Mouse (Mus musculus): ENCODE results near the gene Rreb1. TPM values are rescaled to one million over a fixed set of nuclear protein-coding genes. Genes with fewer than 3 reads are reported as not detected.
A peak's percentile ranks its signal among the peaks of the same experiment; 100 is the strongest.

The Rreb1 gene
- polyA plus RNA-seq, 1 experiment from 2014 or later = 3.0 TPM

GRCm38 (mm10) chr13:37940649-37941048 lies 162.4 kb downstream of the Rreb1 start:
- ATAC-seq (ENCODE audit: low read depth) = no peak
- Histone ChIP-seq H3K9me3 (ENCODE audit: control insufficient read depth, low read length) (0 out of 2 replicates have a peak, but pooled peaks cover 2% of the 10 kb centered on the region), H3K9ac (replicated peaks; ENCODE audit: low read depth, low read length) (no peak overlapping the region)

GRCm38 (mm10) chr13:37941138-37941645 lies 163.0 kb downstream of the Rreb1 start:
- Histone ChIP-seq H3K4me3 (ENCODE audit: low read depth, low read length) (no peak overlapping the region), H3K9me3 (ENCODE audit: control insufficient read depth, low read length) (0 out of 2 replicates have a peak, but pooled peaks cover 2% of the 10 kb centered on the region), H3K36me3 (ENCODE audit: control insufficient read depth, insufficient read depth, low read length) (no peaks in the 10 kb centered on the region), H3K27me3 (ENCODE audit: control insufficient read depth, insufficient read depth, low read length) (no peaks in the 10 kb centered on the region), H3K4me2 (ENCODE audit: low read depth, low read length) (no peak overlapping the region), H3K4me1 (ENCODE audit: control insufficient read depth, insufficient read depth, low read length) (no peaks in the 10 kb centered on the region), H3K27ac (ENCODE audit: low read depth, low read length) (no peak overlapping the region), H3K9ac (replicated peaks; ENCODE audit: low read depth, low read length) (no peak overlapping the region)
- no peak for ATAC-seq (ENCODE audit: low read depth)
- WGBS = 81% methylated on average over 5 of the region's 5 CpGs

More at GRCm38 (mm10) chr13:37940649-37941048, 162.4 kb downstream of the Rreb1 start:
- H3K36me3 ChIP-seq (ENCODE audit: control insufficient read depth, insufficient read depth, low read length) = no peaks in the 10 kb centered on the region
- no peaks in the 10 kb centered on the region for H3K4me1 ChIP-seq (ENCODE audit: control insufficient read depth, insufficient read depth, low read length)
- H3K4me2 ChIP-seq (ENCODE audit: low read depth, low read length) = no peak overlapping the region
- no peak overlapping the region for H3K4me3 ChIP-seq (ENCODE audit: low read depth, low read length)
- WGBS = 70% methylated on average over 5 of the region's 5 CpGs
- H3K27me3 ChIP-seq (ENCODE audit: control insufficient read depth, insufficient read depth, low read length) = no peaks in the 10 kb centered on the region
- H3K27ac ChIP-seq (ENCODE audit: low read depth, low read length) = no peak overlapping the region

GRCm38 (mm10) chr13:37941950-37942886 lies 164.0 kb downstream of the Rreb1 start:
- no peak for ATAC-seq (ENCODE audit: low read depth)
- no peaks in the 10 kb centered on the region for H3K36me3 ChIP-seq (ENCODE audit: control insufficient read depth, insufficient read depth, low read length)
- WGBS = 70% methylated on average over 17 of the region's 17 CpGs
- 0 out of 2 replicates have a peak overlapping the region, but pooled peaks have one; percentile 7 for H3K9ac ChIP-seq (replicated peaks; ENCODE audit: low read depth, low read length)
- no peaks in the 10 kb centered on the region for H3K4me1 ChIP-seq (ENCODE audit: control insufficient read depth, insufficient read depth, low read length)
- H3K4me3 ChIP-seq (ENCODE audit: low read depth, low read length) = no peak overlapping the region
- no peaks in the 10 kb centered on the region for H3K27me3 ChIP-seq (ENCODE audit: control insufficient read depth, insufficient read depth, low read length)
- no peak overlapping the region for H3K4me2 ChIP-seq (ENCODE audit: low read depth, low read length)
- no peak overlapping the region for H3K27ac ChIP-seq (ENCODE audit: low read depth, low read length)
- 0 out of 2 replicates have a peak, but pooled peaks cover 2% of the 10 kb centered on the region for H3K9me3 ChIP-seq (ENCODE audit: control insufficient read depth, low read length)

GRCm38 (mm10) chr13:37942887-37943331 lies 164.7 kb downstream of the Rreb1 start:
- no peak overlapping the region for H3K27ac ChIP-seq (ENCODE audit: low read depth, low read length)
- H3K36me3 ChIP-seq (ENCODE audit: control insufficient read depth, insufficient read depth, low read length) = no peaks in the 10 kb centered on the region
- no peak overlapping the region for H3K4me3 ChIP-seq (ENCODE audit: low read depth, low read length)
- no peak for ATAC-seq (ENCODE audit: low read depth)
- H3K4me1 ChIP-seq (ENCODE audit: control insufficient read depth, insufficient read depth, low read length) = no peaks in the 10 kb centered on the region
- H3K9ac ChIP-seq (replicated peaks; ENCODE audit: low read depth, low read length) = no peak overlapping the region
- 58% methylated on average over 4 of the region's 4 CpGs for WGBS
- H3K9me3 ChIP-seq (ENCODE audit: control insufficient read depth, low read length) = 0 out of 2 replicates have a peak, but pooled peaks cover 2% of the 10 kb centered on the region
- no peak overlapping the region for H3K4me2 ChIP-seq (ENCODE audit: low read depth, low read length)
- H3K27me3 ChIP-seq (ENCODE audit: control insufficient read depth, insufficient read depth, low read length) = no peaks in the 10 kb centered on the region

- WGBS = 90% methylated on average over 3 of the region's 3 CpGs
- Histone ChIP-seq H3K9me3 (ENCODE audit: control insufficient read depth, low read length) (0 out of 2 replicates have a peak, but pooled peaks cover 2% of the 10 kb centered on the region), H3K36me3 (ENCODE audit: control insufficient read depth, insufficient read depth, low read length) (no peaks in the 10 kb centered on the region), H3K27me3 (ENCODE audit: control insufficient read depth, insufficient read depth, low read length) (no peaks in the 10 kb centered on the region), H3K4me2 (ENCODE audit: low read depth, low read length) (no peak overlapping the region), H3K27ac (ENCODE audit: low read depth, low read length) (no peak overlapping the region), H3K9ac (replicated peaks; ENCODE audit: low read depth, low read length) (no peak overlapping the region), H3K4me1 (ENCODE audit: control insufficient read depth, insufficient read depth, low read length) (no peaks in the 10 kb centered on the region), H3K4me3 (ENCODE audit: low read depth, low read length) (no peak overlapping the region)
- ATAC-seq (ENCODE audit: low read depth) = no peak
These were observed 165.3 kb downstream of the Rreb1 start for GRCm38 (mm10) chr13:37943466-37943865.

GRCm38 (mm10) chr13:37944306-37944705 lies 166.1 kb downstream of the Rreb1 start:
- no peaks in the 10 kb centered on the region for H3K4me1 ChIP-seq (ENCODE audit: control insufficient read depth, insufficient read depth, low read length)
- no peak; the same call in 1 of the 2 replicates for ATAC-seq (ENCODE audit: low read depth)
- H3K27ac ChIP-seq (ENCODE audit: low read depth, low read length) = no peak overlapping the region
- H3K9me3 ChIP-seq (ENCODE audit: control insufficient read depth, low read length) = no peaks in the 10 kb centered on the region
- H3K36me3 ChIP-seq (ENCODE audit: control insufficient read depth, insufficient read depth, low read length) = no peaks in the 10 kb centered on the region
- no peaks in the 10 kb centered on the region for H3K27me3 ChIP-seq (ENCODE audit: control insufficient read depth, insufficient read depth, low read length)
- 62% methylated on average over 1 of the region's 1 CpGs for WGBS
- no peak overlapping the region for H3K4me3 ChIP-seq (ENCODE audit: low read depth, low read length)
- H3K9ac ChIP-seq (replicated peaks; ENCODE audit: low read depth, low read length) = no peak overlapping the region
- H3K4me2 ChIP-seq (ENCODE audit: low read depth, low read length) = no peak overlapping the region

- Histone ChIP-seq H3K9ac (replicated peaks; ENCODE audit: low read depth, low read length) (no peak overlapping the region), H3K4me2 (ENCODE audit: low read depth, low read length) (no peak overlapping the region), H3K4me1 (ENCODE audit: control insufficient read depth, insufficient read depth, low read length) (no peaks in the 10 kb centered on the region), H3K27me3 (ENCODE audit: control insufficient read depth, insufficient read depth, low read length) (no peaks in the 10 kb centered on the region), H3K36me3 (ENCODE audit: control insufficient read depth, insufficient read depth, low read length) (no peaks in the 10 kb centered on the region), H3K27ac (ENCODE audit: low read depth, low read length) (no peak overlapping the region), H3K9me3 (ENCODE audit: control insufficient read depth, low read length) (no peaks in the 10 kb centered on the region), H3K4me3 (ENCODE audit: low read depth, low read length) (no peak overlapping the region)
- WGBS = 86% methylated on average over 8 of the region's 8 CpGs
- no peak for ATAC-seq (ENCODE audit: low read depth)
These were observed 167.2 kb downstream of the Rreb1 start for GRCm38 (mm10) chr13:37945392-37945791.

GRCm38 (mm10) chr13:37946734-37947133 lies 168.5 kb downstream of the Rreb1 start:
- Histone ChIP-seq H3K27me3 (ENCODE audit: control insufficient read depth, insufficient read depth, low read length) (no peaks in the 10 kb centered on the region), H3K27ac (ENCODE audit: low read depth, low read length) (no peak overlapping the region), H3K4me2 (ENCODE audit: low read depth, low read length) (no peak overlapping the region), H3K9me3 (ENCODE audit: control insufficient read depth, low read length) (no peaks in the 10 kb centered on the region), H3K9ac (replicated peaks; ENCODE audit: low read depth, low read length) (no peak overlapping the region), H3K4me3 (ENCODE audit: low read depth, low read length) (no peak overlapping the region), H3K36me3 (ENCODE audit: control insufficient read depth, insufficient read depth, low read length) (no peaks in the 10 kb centered on the region), H3K4me1 (ENCODE audit: control insufficient read depth, insufficient read depth, low read length) (no peaks in the 10 kb centered on the region)
- WGBS = 20% methylated on average over 6 of the region's 6 CpGs
- ATAC-seq (ENCODE audit: low read depth) = peak; percentile 75

- Histone ChIP-seq H3K27ac (ENCODE audit: low read depth, low read length) (no peak overlapping the region), H3K27me3 (ENCODE audit: control insufficient read depth, insufficient read depth, low read length) (no peaks in the 10 kb centered on the region), H3K9ac (replicated peaks; ENCODE audit: low read depth, low read length) (no peak overlapping the region), H3K9me3 (ENCODE audit: control insufficient read depth, low read length) (no peaks in the 10 kb centered on the region), H3K4me1 (ENCODE audit: control insufficient read depth, insufficient read depth, low read length) (no peaks in the 10 kb centered on the region), H3K36me3 (ENCODE audit: control insufficient read depth, insufficient read depth, low read length) (no peaks in the 10 kb centered on the region), H3K4me2 (ENCODE audit: low read depth, low read length) (no peak overlapping the region), H3K4me3 (ENCODE audit: low read depth, low read length) (no peak overlapping the region)
- no peak for ATAC-seq (ENCODE audit: low read depth)
- 91% methylated on average over 6 of the region's 6 CpGs for WGBS
These were observed 174.8 kb downstream of the Rreb1 start for GRCm38 (mm10) chr13:37952981-37953380.
